Mouse (Mus musculus) kidney, postnatal 4 days (tissue): ENCODE data around the gene Mitf.

Experiments
- DNase-seq, 2 experiments: peaks; one replicate each; pipeline ENCODE4 v3.0.0; 2021; ENCODE audit warnings: mixed read lengths in 2 of 2

The Mitf gene

DNA sequence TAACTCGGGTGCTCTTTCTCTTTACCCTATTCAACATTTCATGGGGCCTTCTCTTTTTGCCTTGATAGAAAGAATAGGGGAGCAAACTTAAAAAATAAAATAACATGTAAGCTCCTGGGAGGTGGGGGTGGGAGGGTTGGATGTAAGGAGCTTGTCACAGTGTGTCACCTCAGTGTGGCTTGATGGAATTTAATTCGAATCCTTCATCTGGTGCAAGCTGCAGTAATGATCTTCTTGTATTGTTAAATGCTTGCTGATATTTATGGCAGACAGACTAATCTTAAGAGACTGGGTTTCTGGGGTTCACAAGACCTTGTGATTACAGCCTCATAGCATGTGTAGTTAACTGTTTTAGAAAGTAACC lies 144.0 kb downstream of the Mitf start:
- DNase-seq = no peak

DNA sequence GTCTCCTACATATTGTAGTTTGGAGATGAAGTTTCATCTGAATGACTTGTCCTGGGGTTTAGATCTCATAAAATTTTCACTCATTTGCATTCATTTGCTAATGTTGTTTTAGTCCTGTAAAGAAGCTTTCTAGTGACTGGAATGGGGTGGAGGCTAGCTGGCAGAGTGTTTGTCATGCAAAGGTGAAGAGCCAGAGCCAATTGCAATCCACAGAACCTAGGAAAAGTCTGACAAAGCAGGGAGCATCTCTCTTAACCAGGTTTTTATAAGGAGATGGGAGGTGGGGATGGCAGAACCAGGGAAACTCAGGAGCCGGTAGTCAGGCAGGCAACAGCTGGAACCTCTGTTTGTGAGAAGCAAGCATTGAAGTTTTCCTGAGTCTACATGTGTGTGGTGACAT lies 144.9 kb downstream of the Mitf start:
- DNase-seq = no peak

DNA sequence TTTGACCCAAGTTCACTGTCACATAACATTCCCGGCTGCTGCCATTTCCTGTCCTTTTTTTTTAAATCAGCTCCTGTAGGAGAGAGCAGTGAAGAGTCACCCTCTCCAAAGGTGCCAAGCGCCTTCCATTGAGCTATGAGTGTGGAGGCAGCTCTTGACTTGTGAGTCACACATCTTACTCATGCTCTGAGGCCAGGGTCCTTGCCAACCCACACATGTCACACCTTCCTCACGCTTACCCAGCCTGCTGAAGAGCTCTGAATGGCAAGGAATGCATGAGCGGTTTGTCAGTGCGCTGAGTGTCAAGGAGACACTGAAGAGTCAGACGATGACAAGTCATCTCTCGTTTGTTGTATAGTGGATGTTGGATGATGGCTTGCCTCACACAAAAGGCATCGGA lies 146.0 kb downstream of the Mitf start:
- no peak for DNase-seq

DNA sequence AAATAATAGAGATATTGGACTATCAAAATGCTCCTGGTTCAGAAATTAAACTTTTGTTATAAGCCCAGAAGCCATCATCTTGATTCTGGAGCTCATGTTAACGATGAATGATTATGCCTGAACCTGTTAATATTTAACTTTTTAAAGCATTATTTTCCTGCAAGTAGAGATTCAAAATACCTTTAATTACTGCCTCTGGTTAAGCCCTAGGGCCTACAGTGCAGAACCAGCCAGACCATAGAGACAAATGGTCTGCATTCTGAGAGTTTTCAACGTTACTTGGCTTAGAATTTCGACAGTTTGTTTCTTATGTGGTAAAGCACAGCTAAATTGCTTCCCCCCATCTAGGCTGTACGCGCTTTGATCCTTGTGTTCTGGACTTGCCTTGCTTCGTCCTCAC lies 149.3 kb downstream of the Mitf start:
- DNase-seq = no peak

DNA sequence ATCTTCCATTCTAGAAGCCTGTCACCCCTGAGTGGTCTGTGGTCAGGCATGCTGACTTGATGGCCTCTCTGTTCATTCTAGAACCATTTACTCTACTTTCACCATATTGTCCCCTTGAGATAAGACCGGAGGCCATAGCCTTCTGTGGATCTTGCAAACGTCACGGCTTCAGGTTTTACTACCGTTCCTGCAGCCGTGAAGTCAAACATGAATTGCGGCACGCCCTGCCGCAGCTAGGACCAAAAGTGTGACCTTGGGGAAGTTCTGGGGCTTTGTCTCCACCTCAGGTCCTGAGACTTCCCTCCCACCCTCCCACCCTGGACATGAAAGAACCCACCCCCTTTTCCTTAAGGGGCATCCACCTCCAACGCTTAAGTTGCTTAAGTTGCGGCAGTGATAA lies 149.8 kb downstream of the Mitf start:
- DNase-seq = no peak

DNA sequence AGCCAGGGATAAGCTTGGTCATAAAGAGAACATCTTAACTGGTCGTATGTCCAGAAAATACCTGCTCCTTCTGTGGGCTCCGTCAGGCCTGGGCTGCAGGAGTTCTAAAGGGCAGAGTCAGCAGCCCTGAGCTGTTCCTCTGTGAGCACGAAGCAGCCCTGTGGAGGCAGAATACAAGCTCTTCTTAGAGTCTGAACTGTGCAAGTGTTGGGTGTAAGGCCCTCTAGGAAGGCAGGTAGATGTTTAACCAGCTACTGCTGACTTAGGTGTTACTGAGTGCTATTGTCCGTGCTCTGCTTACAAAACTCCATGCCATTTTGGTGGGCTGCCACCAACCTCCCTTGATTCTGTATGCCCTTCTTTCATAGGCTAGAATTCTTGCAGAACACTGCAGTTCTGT lies 151.4 kb downstream of the Mitf start:
- DNase-seq = peak; percentile 25 to 37

DNA sequence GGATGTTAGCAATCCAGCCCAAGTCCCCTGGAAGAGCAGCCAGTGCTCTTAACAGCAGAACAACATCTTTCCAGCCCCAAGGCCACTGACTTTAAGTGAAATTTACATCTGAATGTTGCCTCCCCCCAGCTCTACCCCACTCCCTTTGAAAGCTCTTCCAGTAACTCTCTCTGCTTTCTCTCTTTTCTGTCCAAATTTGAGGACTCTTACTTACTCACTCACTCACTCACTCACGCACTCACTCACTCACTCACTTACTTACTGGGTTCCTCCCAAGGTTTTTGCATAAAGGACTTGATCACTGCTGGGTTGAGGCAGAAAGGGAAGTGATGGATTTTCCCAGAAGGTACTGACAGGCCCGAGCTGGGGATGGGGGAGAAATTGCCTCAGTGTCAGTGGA lies 154.9 kb downstream of the Mitf start:
- DNase-seq = no peak

DNA sequence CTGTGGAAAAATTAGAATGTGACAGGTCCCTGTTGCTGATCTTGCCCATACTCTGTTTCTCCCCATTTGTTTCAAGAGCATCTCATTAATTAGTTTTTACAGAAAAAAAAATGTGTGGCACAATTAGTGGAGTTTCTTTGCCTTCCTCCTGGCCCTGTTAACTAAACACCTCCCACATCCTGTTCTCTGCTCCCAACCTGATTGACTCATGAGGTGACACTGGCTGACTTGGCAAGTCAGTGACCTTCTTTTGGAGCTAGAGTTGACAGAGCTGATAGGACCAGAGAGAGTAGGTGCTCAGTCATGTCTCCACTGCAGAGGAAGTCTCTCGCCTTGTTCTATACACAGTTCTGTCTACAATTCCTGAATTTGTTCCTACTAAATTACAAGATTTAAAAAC lies 155.5 kb downstream of the Mitf start:
- no peak for DNase-seq

DNA sequence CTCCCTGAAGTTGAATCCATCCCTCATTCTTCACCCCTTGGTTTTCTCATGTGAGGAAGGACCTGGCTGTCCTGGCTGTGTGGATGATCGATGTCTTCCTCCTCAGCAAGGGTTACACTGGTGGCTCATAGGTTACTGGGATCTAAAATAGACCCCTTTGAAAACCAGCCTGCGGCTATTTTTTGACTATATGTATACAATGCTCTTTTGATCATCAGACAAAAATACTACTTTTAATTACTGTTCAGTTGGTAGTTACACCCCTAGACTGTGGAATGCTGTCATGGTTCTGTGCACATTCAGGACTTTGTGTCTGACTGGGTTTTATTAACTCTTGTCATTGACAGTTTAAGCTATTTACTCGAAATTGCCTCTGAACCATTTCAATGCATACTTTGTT lies 157.9 kb downstream of the Mitf start:
- no peak for DNase-seq

DNA sequence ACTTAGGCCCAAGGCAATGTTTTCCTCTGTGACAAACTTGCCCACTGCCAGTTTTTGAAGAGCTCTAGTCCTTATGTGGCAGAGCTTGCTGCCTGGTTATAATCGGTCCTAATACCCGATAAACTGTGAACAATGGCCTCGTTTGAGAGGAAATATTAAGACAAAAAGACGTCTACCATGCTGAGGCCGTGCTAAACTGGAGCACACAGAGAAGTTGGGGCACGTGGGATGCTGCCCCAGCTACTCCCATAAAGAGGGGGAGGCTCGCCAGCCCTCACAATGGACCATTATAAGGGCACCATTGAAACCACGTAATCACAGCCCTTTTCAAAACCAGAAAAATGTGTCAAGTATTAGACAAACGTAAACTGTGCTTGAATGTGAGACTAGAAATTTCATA lies 174.8 kb downstream of the Mitf start:
- no peak for DNase-seq

DNA sequence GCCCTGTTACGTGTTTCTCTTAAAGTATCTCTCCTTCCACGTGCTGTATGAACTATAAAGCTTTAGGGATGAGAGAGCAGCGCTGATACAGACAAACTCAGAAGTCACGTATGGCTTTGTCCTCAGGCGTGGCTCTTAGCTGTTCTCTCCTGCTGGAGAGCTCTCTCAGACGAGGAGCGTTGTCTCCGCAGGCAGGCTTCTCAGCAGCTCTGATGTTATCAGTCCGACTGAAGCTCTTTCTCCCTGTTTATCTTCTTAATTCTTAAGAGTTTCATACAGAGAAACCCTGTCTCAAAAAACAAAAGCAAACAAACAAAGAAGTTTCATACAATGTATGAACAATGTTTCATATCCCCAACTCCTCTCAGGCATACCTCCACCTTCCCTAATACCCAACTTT lies 178.8 kb downstream of the Mitf start:
- DNase-seq = no peak

DNA sequence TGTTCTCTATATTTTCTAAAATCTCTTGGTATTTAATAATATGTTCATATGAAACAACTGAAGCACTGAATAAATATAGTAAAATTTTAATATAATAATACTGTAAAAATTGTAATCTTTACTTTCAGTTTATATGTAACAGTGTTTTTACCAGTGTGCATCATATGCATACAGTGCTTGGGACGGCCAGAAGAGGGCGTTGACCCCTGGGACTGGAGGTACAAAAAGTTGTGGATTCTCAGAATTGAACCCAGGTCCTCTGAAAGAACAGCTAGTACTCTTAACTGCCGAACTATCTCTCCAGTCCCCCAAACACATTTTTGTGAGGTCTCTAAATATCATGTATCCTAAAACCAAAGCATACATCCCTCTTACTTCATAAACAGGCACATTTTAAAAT lies 179.6 kb downstream of the Mitf start:
- DNase-seq = no peak

DNA sequence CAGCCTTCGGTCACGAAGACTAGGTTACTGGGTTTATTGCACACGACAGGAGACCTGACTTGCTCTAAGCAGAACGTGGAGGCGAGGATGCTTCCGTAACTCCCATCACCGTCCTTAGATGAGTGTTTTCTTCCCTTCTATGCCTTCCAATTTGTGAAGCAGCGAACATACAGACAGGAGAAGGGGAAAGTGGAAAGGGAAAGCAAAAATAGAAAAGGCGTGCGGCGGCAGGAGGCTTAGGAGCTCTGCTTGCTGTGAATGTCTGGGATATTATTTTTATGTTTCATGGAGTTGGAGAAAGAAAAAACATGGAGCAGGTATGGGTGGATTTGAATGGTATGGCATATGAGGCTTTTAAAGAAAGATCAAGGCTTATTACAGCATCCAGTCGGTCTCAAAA lies 186.7 kb downstream of the Mitf start:
- no peak for DNase-seq

DNA sequence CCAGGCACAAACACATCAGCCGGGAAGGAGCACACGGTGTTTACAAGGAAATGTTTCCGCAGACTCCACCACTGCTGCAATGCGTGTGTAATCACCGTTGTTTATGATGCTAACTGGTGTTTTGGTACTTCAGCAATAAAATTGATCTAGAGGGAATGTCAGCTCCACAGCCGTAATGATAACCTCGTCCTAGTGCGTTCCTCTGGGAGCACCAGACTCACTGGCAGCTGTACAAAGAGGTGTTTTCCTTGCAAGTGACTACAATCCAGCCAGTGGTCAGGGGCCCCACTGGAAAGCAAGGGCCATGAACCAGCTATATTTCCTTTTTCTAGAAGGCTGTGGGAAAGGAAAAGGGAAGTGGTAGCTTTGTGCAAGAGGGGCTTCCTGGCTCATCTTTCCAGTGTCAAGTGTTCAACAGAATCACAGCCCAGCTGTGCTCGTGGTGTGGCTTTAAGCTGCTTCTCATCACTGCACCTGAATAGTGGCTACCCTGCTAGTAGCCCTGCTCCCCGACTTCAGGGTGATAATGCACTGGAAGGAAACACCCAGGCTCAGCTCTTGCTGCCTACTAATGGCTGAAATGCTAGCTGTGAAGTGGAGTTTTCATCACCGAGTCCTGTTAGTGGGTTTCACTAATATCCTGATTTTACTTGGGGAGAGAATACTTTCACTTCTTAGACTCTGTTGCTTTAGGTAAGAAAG lies 188.9 kb downstream of the Mitf start:
- DNase-seq = no peak

DNA sequence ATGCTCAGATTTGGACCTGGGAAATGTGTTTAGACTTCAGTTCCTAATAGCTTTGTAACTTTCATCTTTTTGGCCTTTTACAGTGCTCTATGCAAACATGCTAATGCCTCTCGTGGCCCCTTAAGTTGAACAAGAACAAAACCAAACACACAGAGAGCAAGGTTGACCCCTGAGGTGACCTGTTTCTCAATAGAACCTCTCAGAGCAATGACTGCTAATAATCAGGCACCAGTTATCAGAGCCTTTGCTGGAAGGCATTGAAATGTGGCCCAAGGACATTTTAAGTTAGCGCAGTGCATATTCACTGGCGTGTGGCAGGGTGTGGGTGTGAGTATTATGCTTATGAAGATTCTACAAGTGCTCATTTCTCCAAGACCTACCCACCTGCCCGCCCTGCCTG lies 194.7 kb downstream of the Mitf start:
- DNase-seq = no peak

DNA sequence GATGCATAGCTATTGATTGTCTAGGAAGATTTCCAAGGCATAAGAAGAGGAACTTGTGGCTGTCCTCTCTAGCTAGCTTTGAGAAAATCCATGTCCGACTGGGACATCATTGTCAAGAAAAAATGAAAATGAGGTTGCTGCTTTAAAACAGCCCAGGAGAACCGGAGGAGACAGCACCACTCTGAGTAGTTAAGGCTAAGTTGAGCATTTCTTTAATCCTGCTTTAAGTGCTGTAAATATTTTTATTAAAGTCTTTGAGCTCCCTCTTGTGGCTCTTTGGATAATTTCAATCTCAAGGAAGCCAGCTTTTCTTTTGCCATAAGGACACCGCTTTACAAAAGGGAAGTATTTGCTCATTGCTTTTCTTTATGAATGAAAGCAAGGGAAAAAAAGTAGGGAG lies 196.3 kb downstream of the Mitf start:
- DNase-seq = peak in 1 of 2 experiments; percentile 7

DNA sequence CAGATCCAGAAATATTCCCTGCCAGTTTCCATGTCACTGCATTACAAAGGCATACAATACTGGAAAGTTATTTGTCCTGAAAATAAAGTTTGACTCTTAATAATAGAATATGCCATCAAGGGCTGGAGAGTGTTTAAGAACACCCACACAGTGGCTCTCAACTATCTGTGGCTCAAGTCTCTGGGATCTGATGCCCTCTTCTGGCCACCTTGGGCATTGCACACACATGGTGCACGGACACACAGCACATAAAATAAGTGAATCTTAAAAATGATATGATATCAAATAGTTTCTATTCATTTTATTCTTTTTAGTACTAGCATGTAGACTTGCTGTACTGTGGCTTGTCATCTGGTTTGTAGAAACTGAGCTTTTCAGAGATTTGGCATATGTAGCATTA lies 198.7 kb downstream of the Mitf start:
- DNase-seq = peak; percentile 58 to 61

DNA sequence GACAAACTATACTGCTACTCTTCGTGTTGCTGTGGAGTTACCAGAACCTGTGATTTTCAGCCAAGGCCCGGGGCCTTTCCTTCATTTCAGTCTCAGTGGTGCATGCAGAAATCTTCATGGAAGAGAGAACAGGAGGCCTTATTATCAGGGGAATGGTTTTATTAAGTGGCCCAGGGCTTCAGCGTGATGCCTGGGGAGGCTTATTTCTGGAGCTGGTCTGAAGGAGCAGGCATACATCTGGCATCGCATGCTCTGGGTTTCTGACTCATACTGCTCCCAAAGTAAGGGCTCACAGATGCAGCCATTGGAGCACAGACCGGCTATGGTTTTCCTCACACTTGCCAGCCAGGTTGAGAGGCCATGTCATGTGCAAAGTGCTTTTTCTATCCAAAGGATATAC lies 208.2 kb downstream of the Mitf start:
- peak in 1 of 2 experiments; percentile 6 for DNase-seq

DNA sequence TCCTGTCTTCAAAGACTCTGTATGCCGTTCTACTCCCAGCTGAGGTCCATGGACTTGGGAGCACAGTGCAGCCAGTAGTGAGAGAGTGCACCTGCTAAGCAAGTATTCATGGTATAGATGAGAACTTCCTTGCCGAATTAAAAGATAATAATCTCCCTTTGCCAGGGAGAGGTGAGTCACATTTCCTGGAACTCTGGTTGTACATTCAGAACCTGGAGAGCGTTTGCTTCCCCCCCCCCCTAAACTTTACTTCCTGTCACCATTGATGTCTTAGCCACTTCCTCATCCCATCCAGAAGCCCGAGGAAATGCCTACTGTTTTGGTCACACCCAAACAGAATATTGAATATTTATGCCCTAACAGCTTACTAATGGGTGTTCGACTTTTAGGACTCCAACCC lies 209.0 kb downstream of the Mitf start:
- DNase-seq = no peak

DNA sequence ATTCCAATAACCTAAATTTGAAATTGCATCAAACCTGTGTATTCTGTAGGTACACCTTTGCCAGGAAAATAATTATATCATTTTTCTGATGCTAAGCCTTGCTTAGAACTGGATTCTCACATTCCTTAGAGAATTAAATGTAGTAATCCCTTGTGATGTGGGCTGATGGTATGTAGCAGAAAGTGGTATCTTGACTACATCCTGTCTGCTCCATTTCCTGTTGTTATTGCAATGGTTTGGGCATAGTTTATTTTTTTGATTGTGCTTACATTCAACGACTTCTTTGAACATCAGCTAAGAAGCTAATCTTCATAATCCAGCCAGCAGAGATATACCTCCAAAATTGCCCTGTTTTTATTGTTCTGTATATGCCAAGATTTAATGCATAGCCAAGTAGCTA lies 217.0 kb downstream of the Mitf start:
- no peak for DNase-seq

DNA sequence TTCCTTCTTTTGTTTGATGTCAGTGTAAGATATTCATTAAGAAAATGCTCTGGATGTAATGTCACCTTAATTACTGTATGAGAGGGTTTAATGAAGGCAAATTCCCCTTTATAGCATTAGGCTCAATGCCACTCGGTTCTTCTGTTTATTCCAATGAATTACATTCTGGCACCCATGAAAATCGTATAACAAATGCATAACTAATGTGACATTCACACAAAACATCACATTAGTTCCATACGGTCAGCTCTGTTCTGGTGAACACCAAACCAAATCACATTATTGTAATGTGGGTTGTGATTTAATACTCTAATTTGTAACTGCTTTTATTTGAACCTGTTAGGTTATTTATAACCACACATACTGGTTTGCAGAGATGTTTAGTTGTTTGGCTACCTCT lies 231.7 kb downstream of the Mitf start:
- no peak for DNase-seq

DNA sequence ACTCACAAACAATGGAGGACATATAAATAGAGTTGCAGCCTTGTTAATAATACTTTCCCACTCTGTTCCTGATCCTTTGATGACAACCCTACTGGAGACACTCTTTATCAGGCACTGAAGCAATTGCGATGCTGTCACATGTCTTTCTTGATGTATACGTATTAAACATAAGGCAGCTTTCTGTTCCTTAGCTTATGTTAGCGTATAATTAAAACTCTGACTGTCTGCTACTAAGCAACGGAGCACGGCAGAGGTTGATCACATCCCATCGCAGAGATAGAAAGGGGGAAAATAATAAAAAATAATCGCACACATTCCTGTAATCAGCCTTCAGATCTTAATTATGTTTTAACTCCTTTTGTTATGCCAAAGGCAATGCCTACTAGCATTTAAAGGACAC lies 234.9 kb downstream of the Mitf start:
- DNase-seq = no peak

DNA sequence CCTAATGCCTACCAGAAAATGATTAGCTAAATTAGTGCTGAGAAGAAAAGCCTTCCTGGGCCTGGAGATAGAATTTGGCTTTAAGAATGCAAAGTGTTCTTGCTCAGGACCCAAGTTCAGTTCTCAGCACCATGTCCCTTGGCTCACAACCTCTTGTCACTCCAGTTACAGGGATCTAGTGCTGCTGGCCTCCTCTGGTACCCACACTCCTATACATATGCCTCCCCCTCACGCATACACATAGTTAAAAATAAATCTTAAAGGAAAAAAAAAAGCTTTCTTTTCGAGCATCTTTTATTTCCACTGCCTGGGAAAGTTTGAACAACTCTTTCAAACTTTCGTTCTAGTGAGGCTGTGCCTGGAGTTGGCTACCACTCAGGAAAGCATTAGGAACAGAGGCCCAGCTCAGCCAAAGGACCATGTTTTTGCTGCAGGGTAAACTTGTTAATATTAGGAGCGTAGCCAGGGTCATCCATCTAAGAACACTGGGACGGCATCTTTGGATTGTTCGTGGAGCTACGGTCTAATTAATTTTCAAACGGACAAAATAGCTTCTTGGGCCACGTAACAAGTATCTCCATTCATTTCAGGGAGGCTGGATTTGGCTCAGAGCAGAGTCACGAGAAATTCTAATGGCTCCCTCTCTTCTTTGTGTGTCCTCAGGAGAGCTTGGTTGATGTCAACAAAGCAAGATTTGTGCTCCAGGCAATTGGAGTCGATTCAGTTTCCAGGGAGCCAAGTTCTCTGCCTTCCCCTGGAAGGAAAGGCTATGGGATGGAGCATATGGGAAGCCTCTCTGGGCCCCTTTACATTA lies 239.7 kb downstream of the Mitf start:
- DNase-seq = no peak

DNA sequence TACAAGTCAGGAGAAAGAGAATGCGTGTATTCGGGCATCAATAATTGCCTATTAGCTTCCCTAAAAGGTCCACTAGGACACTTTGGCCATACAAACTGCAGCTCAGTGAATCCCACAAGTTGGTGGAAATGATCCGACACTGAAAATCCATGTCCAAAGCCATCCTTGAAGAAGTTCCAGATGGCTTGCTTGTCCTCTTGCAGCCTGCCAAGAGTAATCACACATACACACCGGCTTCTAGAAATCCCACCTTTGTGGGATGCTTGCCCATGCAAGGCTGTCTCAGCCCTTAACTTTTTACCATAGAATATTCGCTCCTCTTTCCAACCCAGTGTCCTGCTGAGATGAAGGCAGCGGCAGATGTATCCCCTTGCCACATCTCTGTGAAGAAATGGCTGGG lies 240.9 kb downstream of the Mitf start:
- no peak for DNase-seq
